Mouse (Mus musculus) spleen, adult 12 weeks (tissue): ENCODE measurements around the gene Gm15557.
A peak's percentile ranks its signal among the peaks of the same experiment; 100 is the strongest.

Experiments
- DNase-seq: peaks from one replicate; pipeline ENCODE4 v3.0.0; 2022; ENCODE audit warnings: low spot score

Gene Gm15557

GRCm38 (mm10) chr2:155952006-155952405, 11.5 kb downstream of the Gm15557 start:
- DNase-seq, result no peak

GRCm38 (mm10) chr2:155956134-155957059, 15.9 kb downstream of the Gm15557 start, which contains the start of gene Cep250:
Cep250 (plus strand) TSS chr2:155956458.
- peak; percentile 87 for DNase-seq

GRCm38 (mm10) chr2:155959981-155960380, 19.5 kb downstream of the Gm15557 start:
- no peak for DNase-seq

GRCm38 (mm10) chr2:155961862-155962261, 21.3 kb downstream of the Gm15557 start:
- no peak for DNase-seq

- DNase-seq, result no peak
These were observed 22.5 kb downstream of the Gm15557 start for GRCm38 (mm10) chr2:155962991-155963390.

- DNase-seq, result no peak
These were observed 32.8 kb downstream of the Gm15557 start for GRCm38 (mm10) chr2:155973348-155973747.

GRCm38 (mm10) chr2:155974087-155974731, 33.7 kb downstream of the Gm15557 start:
- no peak for DNase-seq

- peak; percentile 40 for DNase-seq
These were observed 38.9 kb downstream of the Gm15557 start for GRCm38 (mm10) chr2:155979328-155979991.

- DNase-seq, result no peak
These were observed 45.2 kb downstream of the Gm15557 start for GRCm38 (mm10) chr2:155985776-155986175.

- no peak for DNase-seq
These were observed 46.6 kb downstream of the Gm15557 start for GRCm38 (mm10) chr2:155987131-155987530.

GRCm38 (mm10) chr2:155989085-155989484, 48.6 kb downstream of the Gm15557 start:
- DNase-seq, result no peak

- DNase-seq, result no peak
These were observed 50.6 kb downstream of the Gm15557 start for GRCm38 (mm10) chr2:155991151-155991550.

GRCm38 (mm10) chr2:155991863-155992321, 51.4 kb downstream of the Gm15557 start:
- peak; percentile 51 for DNase-seq
